Mouse (Mus musculus): ENCODE measurements around the gene Reep3.
A peak's percentile ranks its signal among the peaks of the same experiment; 100 is the strongest.
"Not testable (repeated sequence)": the region's sequence is repeated elsewhere in the genome, so short reads cannot be mapped to it uniquely, and the experiment has no call there.

The Reep3 gene

DNA sequence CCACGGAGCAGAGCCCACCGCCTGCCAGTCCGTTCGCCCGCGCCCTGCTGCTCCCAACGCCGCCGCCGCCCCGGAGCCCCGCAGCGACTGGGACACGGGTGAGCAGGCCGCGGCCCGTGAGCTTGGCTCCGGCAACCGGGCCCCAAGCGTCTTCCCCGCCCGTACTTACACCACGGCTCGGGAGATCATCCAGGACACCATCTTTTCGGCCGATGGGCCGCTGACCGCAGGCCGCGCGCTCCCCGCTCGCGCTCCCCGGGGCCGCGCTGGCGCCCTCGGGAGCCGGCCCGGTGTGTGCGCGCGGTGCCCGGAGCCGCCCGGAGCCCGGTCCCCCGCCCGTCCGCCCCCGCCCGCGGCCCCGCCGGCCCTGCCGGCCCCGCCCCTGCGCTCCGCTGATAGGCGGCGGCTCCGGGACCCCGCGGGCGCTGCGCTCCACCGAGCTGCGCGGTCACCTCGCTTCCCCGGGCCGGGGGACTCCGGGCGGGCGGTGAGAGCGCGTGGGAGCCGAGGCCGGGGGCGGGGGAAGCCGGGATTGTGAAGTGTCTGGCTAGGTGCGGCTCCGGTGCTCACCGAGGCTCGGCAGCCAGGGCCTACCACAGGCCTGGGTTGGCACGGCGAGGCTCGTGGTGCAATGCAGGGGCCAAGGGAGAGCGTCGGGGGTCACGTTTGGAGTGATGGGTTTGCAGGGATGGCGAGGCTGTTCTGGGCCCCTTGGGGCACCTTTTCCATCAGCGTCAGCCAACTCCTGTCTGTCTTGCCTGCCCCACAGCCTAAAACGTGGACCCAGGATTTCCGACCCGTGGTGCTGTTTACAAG lies at the start of gene Reep3:
Gene Reep3 (minus strand): TSS at position 325 of the 816 bp plus-strand sequence.
- peak; percentile 91 for DNase-seq

GRCm38 (mm10) chr10:67145623-67146022 lies 48.9 kb upstream of the Reep3 start:
- DNase-seq = no peak

DNA sequence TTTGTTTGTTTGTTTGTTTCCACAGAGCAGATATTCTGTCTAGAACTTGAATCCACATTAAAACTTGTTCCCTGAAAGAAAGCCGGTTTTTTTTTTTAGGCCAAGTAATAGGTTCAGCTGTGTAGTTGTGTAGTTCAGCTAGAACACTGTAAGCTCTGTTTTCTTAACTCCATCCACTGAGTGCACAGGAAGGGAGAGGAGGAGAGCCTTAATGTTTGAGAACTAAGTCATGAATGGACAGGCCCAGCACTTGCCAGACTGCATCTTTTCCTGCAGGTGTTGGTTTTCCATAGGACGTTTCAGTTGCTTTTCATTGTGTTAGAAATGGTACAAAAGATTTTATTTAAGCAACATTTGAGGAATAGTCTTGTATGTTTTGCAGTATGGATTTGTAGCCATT lies 47.5 kb upstream of the Reep3 start:
- no peak for DNase-seq

DNA sequence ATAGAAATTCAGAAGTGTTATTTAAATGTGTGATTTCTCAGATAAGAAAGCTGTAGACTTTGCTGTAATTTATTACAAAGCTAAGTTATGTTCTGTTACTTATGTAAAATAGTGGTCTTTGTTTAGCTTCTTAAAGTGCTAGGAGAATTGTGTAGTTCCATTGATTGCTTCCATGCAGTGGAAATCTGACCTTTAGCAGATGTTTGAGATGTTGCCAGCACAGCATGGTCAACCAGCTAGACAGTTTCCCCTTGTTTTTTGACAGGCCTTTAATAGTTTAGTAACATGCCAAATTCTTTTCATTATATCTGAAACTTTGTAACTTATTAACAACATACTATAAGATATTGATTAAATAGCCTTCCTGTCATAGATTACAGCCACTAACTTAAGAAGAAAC lies 46.9 kb upstream of the Reep3 start:
- no peak for DNase-seq

DNA sequence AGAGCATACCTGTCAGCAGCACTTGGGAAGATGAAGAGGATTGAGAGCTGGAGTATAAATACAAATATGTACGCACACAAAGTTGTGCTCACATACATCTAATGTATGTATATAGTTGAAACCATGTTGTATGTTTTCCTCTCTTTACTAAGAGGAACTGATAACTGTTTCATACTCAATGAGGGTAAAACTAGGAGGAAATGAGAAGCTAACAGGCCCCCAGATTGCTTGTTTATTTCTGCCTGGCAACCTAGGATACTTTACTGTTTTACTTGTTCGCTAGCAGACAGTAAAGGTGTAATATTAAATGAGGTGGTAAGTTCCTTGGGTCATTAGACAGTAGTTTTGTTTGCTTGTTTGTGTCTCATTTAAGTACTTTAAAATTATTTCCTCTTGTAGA lies 40.7 kb upstream of the Reep3 start:
- no peak for DNase-seq

- DNase-seq = no peak
These were observed 37.6 kb upstream of the Reep3 start for GRCm38 (mm10) chr10:67134322-67134721.

GRCm38 (mm10) chr10:67131709-67132108 lies 35.0 kb upstream of the Reep3 start:
- DNase-seq = no peak

GRCm38 (mm10) chr10:67129531-67129930 lies 32.8 kb upstream of the Reep3 start:
- DNase-seq = peak; percentile 32

DNA sequence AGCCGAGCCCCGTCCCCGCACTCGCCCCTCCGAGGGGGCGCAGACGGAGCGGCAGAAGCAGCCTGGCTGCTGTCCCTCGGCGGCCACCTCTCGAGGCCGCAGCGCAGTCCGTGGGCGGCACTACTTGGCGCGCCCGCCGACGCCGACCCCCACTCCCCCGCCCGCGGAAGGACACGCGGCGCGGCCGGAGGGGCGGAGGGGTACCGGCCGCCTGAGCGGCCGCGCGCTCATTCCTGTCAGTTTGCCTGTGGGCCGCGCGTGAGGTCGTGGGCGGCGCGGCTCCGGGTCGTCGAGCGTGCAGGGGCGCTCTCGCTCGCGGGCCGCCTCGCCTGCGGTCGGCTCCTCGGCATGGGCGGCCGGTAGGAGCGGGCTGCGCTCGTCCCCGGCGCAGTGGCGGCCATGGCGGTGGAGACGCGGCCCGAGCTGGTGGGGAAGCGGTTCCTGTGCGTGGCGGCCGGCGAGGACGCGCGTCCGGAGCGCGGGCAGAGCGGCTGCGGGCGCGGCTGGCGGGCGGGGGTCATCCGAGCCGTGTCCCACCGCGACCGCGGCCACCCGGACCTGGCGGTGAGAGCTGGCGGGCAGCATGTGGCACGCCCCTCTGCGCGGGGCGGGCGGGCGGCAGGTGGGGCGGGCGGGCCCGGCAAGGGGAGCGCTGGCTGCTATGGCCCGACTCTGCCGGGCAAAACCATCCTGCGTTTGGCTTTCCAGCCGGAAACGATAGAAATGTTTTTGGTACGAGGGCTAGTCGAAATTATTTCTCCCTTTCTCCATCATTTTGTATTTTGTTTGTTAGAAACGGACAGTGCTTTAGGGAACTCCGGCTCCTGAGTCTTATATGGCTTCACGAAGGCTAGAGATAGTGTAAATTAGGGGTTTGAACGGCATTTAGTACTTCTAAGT lies 30.4 kb upstream of the Reep3 start:
- DNase-seq = peak; percentile 69

GRCm38 (mm10) chr10:67126061-67126858 lies 29.5 kb upstream of the Reep3 start:
- DNase-seq = peak; percentile 61

GRCm38 (mm10) chr10:67124156-67124555 lies 27.4 kb upstream of the Reep3 start:
- no peak for DNase-seq

- DNase-seq = no peak
These were observed 27.0 kb upstream of the Reep3 start for GRCm38 (mm10) chr10:67123756-67124155.

- no peak for DNase-seq
These were observed 23.9 kb upstream of the Reep3 start for GRCm38 (mm10) chr10:67120640-67121039.

DNA sequence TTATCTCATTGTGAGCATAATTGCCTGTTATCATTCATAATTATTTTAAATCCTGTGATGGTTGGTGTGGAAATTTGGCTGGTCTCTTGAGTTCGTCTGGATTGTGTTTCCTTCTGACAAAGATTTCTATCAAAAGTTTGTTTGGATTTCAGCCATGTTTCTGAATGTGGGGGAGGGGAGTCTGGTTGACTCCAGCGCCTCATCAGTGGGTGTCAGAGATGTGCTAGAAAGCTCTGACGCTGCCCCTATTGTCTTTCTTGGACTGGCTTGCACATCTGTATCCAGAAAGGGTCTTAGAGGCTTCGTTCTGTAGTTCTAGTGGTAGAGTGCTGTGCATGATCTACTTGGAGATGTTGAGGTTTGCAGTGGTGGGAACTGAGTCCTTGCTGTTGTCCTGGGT lies 23.4 kb upstream of the Reep3 start:
- DNase-seq = peak; percentile 37

- no peak for DNase-seq
These were observed 22.5 kb upstream of the Reep3 start for GRCm38 (mm10) chr10:67119291-67119690.

- DNase-seq = peak; percentile 53
These were observed 19.5 kb upstream of the Reep3 start for GRCm38 (mm10) chr10:67116251-67116650.

- DNase-seq = peak; percentile 18
These were observed 18.9 kb upstream of the Reep3 start for GRCm38 (mm10) chr10:67115666-67116091.

GRCm38 (mm10) chr10:67115115-67115514 lies 18.4 kb upstream of the Reep3 start:
- peak; percentile 37 for DNase-seq

GRCm38 (mm10) chr10:67113833-67114232 lies 17.1 kb upstream of the Reep3 start:
- peak; percentile 18 for DNase-seq

- not testable (repeated sequence) for DNase-seq
These were observed 16.2 kb upstream of the Reep3 start for GRCm38 (mm10) chr10:67112967-67113366.

- DNase-seq = no peak
These were observed 15.0 kb upstream of the Reep3 start for GRCm38 (mm10) chr10:67111799-67112177.

- DNase-seq = no peak
These were observed 14.5 kb upstream of the Reep3 start for GRCm38 (mm10) chr10:67111044-67111798.

Data from kidney, postnatal 14 days (tissue).